Mouse (Mus musculus) forebrain, postnatal 0 days (tissue): ENCODE measurements around the gene C5ar1. TPM values are rescaled to one million over a fixed set of nuclear protein-coding genes. Genes with fewer than 3 reads are reported as not detected.
"Not testable (repeated sequence)": the region's sequence is repeated elsewhere in the genome, so short reads cannot be mapped to it uniquely, and the experiment has no call there.

Experiments used
- ATAC-seq: fragments of 200-750 bp; cut with Nextera tagmentation; 2 replicates; pipeline ENCODE4 v1.8.0; 2017; ENCODE audit warnings: mild to moderate bottlenecking, moderate library complexity
- DNase-seq: peaks from one replicate; pipeline ENCODE4 v3.0.0-alpha.2; 2015
- H3K27ac ChIP-seq: fragments of 300-500 bp; sonication (generic); 2 replicates; pipeline ENCODE4 v1.5.1; 2014; ENCODE audit warnings: low read depth, mild to moderate bottlenecking, antibody characterized with exemption, low read length, moderate library complexity, mixed read lengths
- H3K27me3 ChIP-seq: fragments of 300-500 bp; sonication (generic); 2 replicates; pipeline ENCODE4 v1.6.1; 2014; ENCODE audit warnings: mild to moderate bottlenecking, low read length, mixed read lengths; ENCODE audit not compliant: insufficient read depth
- H3K36me3 ChIP-seq: fragments of 300-500 bp; sonication (generic); 2 replicates; pipeline ENCODE4 v1.6.1; 2014; ENCODE audit warnings: mild to moderate bottlenecking, moderate library complexity; ENCODE audit not compliant: insufficient read depth
- H3K4me1 ChIP-seq: fragments of 300-500 bp; sonication (generic); 2 replicates; pipeline ENCODE4 v1.6.1; 2014; ENCODE audit warnings: antibody characterized with exemption; ENCODE audit not compliant: insufficient read depth
- H3K4me2 ChIP-seq: fragments of 300-500 bp; sonication (generic); 2 replicates; pipeline ENCODE4 v1.6.1; 2014; ENCODE audit warnings: low read depth, mild to moderate bottlenecking, moderate library complexity
- H3K4me3 ChIP-seq: fragments of 300-500 bp; sonication (generic); 2 replicates; pipeline ENCODE4 v1.5.1; 2014; ENCODE audit warnings: low read depth, low read length, mixed read lengths
- H3K9ac ChIP-seq: fragments of 300-500 bp; sonication (generic); 2 replicates; pipeline ENCODE4 v1.6.1; 2014; ENCODE audit warnings: mild to moderate bottlenecking
- H3K9me3 ChIP-seq: fragments of 300-500 bp; sonication (generic); 2 replicates; pipeline ENCODE4 v1.6.1; 2016; ENCODE audit warnings: low read length
- CTCF ChIP-seq: sonication (generic); IDR thresholded peaks from 2 replicates; pipeline ENCODE4 v1.5.1; 2016; ENCODE audit warnings: antibody characterized with exemption, control low read depth, low read depth
- WGBS: fragments of 180-500 bp; shearing (Covaris S2); extraction: QIAGEN DNeasy Blood & Tissue Kit; methylation state at CpG from one replicate; pipeline ENCODE4 v1.1.7; 2014; 5-methylcytosine and 5-hydroxymethylcytosine counted together
- polyA plus RNA-seq: library from polyadenylated mRNA; unstranded; fragments of >200 nt; fragmentation: Nextera tagmentation; extraction: Ambion mirVana; gene quantifications from 2 replicates; pipeline ENCODE4 v1.2.1, GENCODE M21; 2015
- total RNA-seq: library from RNA; depleted of rRNA; stranded (reverse); fragments of >200 nt; gene quantifications from 2 replicates; pipeline ENCODE4 v1.2.3, GENCODE M21; 2014

The C5ar1 gene
- total and polyA plus RNA-seq, 2 experiments from 2014 or later: 0.52 to 1.7 TPM

GRCm38 (mm10) chr7:16274922-16275890, 15.9 kb upstream of the C5ar1 start:
- Histone ChIP-seq H3K4me3 (no peak overlapping the region), H3K9ac (no peak overlapping the region), H3K36me3 (peaks cover 41% of the 10 kb centered on the region), H3K27me3 (no peaks in the 10 kb centered on the region), H3K9me3 (no peaks in the 10 kb centered on the region), H3K4me2 (no peak overlapping the region), H3K27ac (no peak overlapping the region), H3K4me1 (peaks cover 14% of the 10 kb centered on the region; the same call in 1 of the 2 replicates)
- DNase-seq (no peak), ATAC-seq (no peak)
- WGBS: 88% methylated on average over 10 of the region's 10 CpGs
- no peak for TF ChIP-seq CTCF

DNA sequence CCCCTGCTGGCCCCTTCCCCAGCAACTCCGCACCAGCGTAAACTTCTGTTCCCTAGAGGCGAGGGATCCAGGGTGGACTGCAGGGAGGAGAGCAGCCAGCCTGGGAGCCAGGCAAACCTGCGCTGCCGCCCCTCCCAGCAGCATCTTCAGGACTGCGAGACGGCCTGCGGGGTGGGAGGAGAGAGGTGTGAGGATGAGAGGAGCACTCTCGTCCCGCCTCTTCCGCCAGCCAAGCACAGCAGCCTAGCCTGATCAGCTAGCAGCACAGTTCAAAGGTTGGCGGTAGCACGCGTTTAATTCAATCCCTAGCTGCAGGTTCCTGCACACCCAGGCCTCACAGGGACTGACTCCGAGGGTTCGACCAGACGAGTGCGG, 14.4 kb upstream of the C5ar1 start:
- 1% methylated on average over 18 of the region's 18 CpGs for WGBS
- H3K4me2 ChIP-seq: peak overlapping the region; percentile 90
- peaks cover 14% of the 10 kb centered on the region; the same call in 1 of the 2 replicates for H3K4me1 ChIP-seq
- peak; percentile 78 for DNase-seq
- H3K36me3 ChIP-seq: peaks cover 33% of the 10 kb centered on the region
- no peak for TF ChIP-seq CTCF
- no peaks in the 10 kb centered on the region for H3K27me3 ChIP-seq
- peak; percentile 62 for ATAC-seq
- H3K9me3 ChIP-seq: no peaks in the 10 kb centered on the region
- H3K4me3 ChIP-seq: peak overlapping the region; percentile 63
- peak overlapping the region; percentile 94 for H3K27ac ChIP-seq
- H3K9ac ChIP-seq: peak overlapping the region; percentile 76

GRCm38 (mm10) chr7:16273081-16273765, 13.9 kb upstream of the C5ar1 start, which contains the start of gene Inafm1:
Gene Inafm1 (minus strand): TSS chr7:16273617.
- H3K36me3 ChIP-seq: peaks cover 28% of the 10 kb centered on the region
- no peaks in the 10 kb centered on the region for H3K9me3 ChIP-seq
- peak within 1 kb of the TSS; percentile 76 for H3K9ac ChIP-seq
- H3K27ac ChIP-seq: peak within 1 kb of the TSS; percentile 94
- DNase-seq (peak; percentile 94), ATAC-seq (peak; percentile 86)
- peak within 1 kb of the TSS; percentile 90 for H3K4me2 ChIP-seq
- no peak for TF ChIP-seq CTCF
- peaks cover 14% of the 10 kb centered on the region; the same call in 1 of the 2 replicates for H3K4me1 ChIP-seq
- WGBS: 2% methylated on average over 43 of the region's 49 CpGs
- H3K27me3 ChIP-seq: no peaks in the 10 kb centered on the region
- peak within 1 kb of the TSS; percentile 63 for H3K4me3 ChIP-seq

- Histone ChIP-seq H3K4me1 (peaks cover 14% of the 10 kb centered on the region; the same call in 1 of the 2 replicates), H3K27me3 (no peaks in the 10 kb centered on the region), H3K4me2 (peak overlapping the region; percentile 90), H3K36me3 (peaks cover 22% of the 10 kb centered on the region), H3K9me3 (no peaks in the 10 kb centered on the region), H3K4me3 (peak overlapping the region; percentile 63), H3K9ac (peak overlapping the region; percentile 76), H3K27ac (peak overlapping the region; percentile 94)
- 0% methylated on average over 36 of the region's 46 CpGs for WGBS
- peak; percentile 59 for TF ChIP-seq CTCF
- DNase-seq (peak; percentile 73), ATAC-seq (peak; percentile 84)
Measured at GRCm38 (mm10) chr7:16272681-16273080, 13.3 kb upstream of the C5ar1 start.

GRCm38 (mm10) chr7:16271139-16271538, 11.8 kb upstream of the C5ar1 start:
- TF ChIP-seq CTCF: no peak
- 61% methylated on average over 1 of the region's 1 CpGs for WGBS
- H3K36me3 ChIP-seq: peaks cover 11% of the 10 kb centered on the region
- DNase-seq: no peak
- ATAC-seq: no peak
- no peak overlapping the region for H3K27ac ChIP-seq
- H3K9me3 ChIP-seq: no peaks in the 10 kb centered on the region
- H3K27me3 ChIP-seq: no peaks in the 10 kb centered on the region
- H3K4me3 ChIP-seq: no peak overlapping the region
- H3K4me1 ChIP-seq: peaks cover 14% of the 10 kb centered on the region; the same call in 1 of the 2 replicates
- H3K9ac ChIP-seq: no peak overlapping the region
- H3K4me2 ChIP-seq: peak overlapping the region; percentile 90; the same call in 1 of the 2 replicates

- not testable (repeated sequence) for H3K27me3 ChIP-seq, ATAC-seq, H3K36me3 ChIP-seq, H3K4me1 ChIP-seq, DNase-seq, H3K4me2 ChIP-seq, H3K9ac ChIP-seq, H3K27ac ChIP-seq, H3K9me3 ChIP-seq, H3K4me3 ChIP-seq
- 85% methylated on average over 7 of the region's 7 CpGs for WGBS
Measured at GRCm38 (mm10) chr7:16266593-16266992, 7.3 kb upstream of the C5ar1 start.
